Mouse (Mus musculus): ENCODE measurements at regions not wholly inside any gene's neighbourhood (a gene's known extent, or its start where the extent isn't known, plus 50 kb on each side); places are given as distances from the start of the nearest gene placed in this dataset.

- no peak for TF ChIP-seq POLR2A (IDR thresholded peaks at IDR 0.05; ENCODE audit: low read depth, low read length)
- TF ChIP-seq CTCF (conservative IDR thresholded peaks at IDR 0.05; ENCODE audit: insufficient read depth, insufficient read length, low read depth, low read length): no peak
Observed at GRCm38 (mm10) chr10:37484311-37485023, 345.7 kb upstream of the Marcks start.

All from kidney, adult 2 months (tissue).